Mouse (Mus musculus) forebrain, postnatal 0 days (tissue): ENCODE data around the gene Tmem199. TPM values are rescaled to one million over a fixed set of nuclear protein-coding genes. Genes with fewer than 3 reads are reported as not detected.

Experiments
- ATAC-seq: fragments of 200-750 bp; cut with Nextera tagmentation; 2 replicates; pipeline ENCODE4 v1.8.0; 2017; ENCODE audit warnings: mild to moderate bottlenecking, moderate library complexity
- DNase-seq: peaks from one replicate; pipeline ENCODE4 v3.0.0-alpha.2; 2015
- H3K27ac ChIP-seq: fragments of 300-500 bp; sonication (generic); 2 replicates; pipeline ENCODE4 v1.5.1; 2014; ENCODE audit warnings: low read depth, mild to moderate bottlenecking, antibody characterized with exemption, low read length, moderate library complexity, mixed read lengths
- H3K27me3 ChIP-seq: fragments of 300-500 bp; sonication (generic); 2 replicates; pipeline ENCODE4 v1.6.1; 2014; ENCODE audit warnings: mild to moderate bottlenecking, low read length, mixed read lengths; ENCODE audit not compliant: insufficient read depth
- H3K36me3 ChIP-seq: fragments of 300-500 bp; sonication (generic); 2 replicates; pipeline ENCODE4 v1.6.1; 2014; ENCODE audit warnings: mild to moderate bottlenecking, moderate library complexity; ENCODE audit not compliant: insufficient read depth
- H3K4me1 ChIP-seq: fragments of 300-500 bp; sonication (generic); 2 replicates; pipeline ENCODE4 v1.6.1; 2014; ENCODE audit warnings: antibody characterized with exemption; ENCODE audit not compliant: insufficient read depth
- H3K4me2 ChIP-seq: fragments of 300-500 bp; sonication (generic); 2 replicates; pipeline ENCODE4 v1.6.1; 2014; ENCODE audit warnings: low read depth, mild to moderate bottlenecking, moderate library complexity
- H3K4me3 ChIP-seq: fragments of 300-500 bp; sonication (generic); 2 replicates; pipeline ENCODE4 v1.5.1; 2014; ENCODE audit warnings: low read depth, low read length, mixed read lengths
- H3K9ac ChIP-seq: fragments of 300-500 bp; sonication (generic); 2 replicates; pipeline ENCODE4 v1.6.1; 2014; ENCODE audit warnings: mild to moderate bottlenecking
- H3K9me3 ChIP-seq: fragments of 300-500 bp; sonication (generic); 2 replicates; pipeline ENCODE4 v1.6.1; 2016; ENCODE audit warnings: low read length
- CTCF ChIP-seq: sonication (generic); IDR thresholded peaks from 2 replicates; pipeline ENCODE4 v1.5.1; 2016; ENCODE audit warnings: antibody characterized with exemption, control low read depth, low read depth
- WGBS: fragments of 180-500 bp; shearing (Covaris S2); extraction: QIAGEN DNeasy Blood & Tissue Kit; methylation state at CpG from one replicate; pipeline ENCODE4 v1.1.7; 2014; 5-methylcytosine and 5-hydroxymethylcytosine counted together
- polyA plus RNA-seq: library from polyadenylated mRNA; unstranded; fragments of >200 nt; fragmentation: Nextera tagmentation; extraction: Ambion mirVana; gene quantifications from 2 replicates; pipeline ENCODE4 v1.2.1, GENCODE M21; 2015
- total RNA-seq: library from RNA; depleted of rRNA; stranded (reverse); fragments of >200 nt; gene quantifications from 2 replicates; pipeline ENCODE4 v1.2.3, GENCODE M21; 2014

Tmem199 gene
- total and polyA plus RNA-seq, 2 experiments from 2014 or later: 64.8 to 84.2 TPM

GRCm38 (mm10) chr11:78550168-78551058 is 38.4 kb upstream of the Tmem199 start, which contains the start of gene Tmem97:
Gene Tmem97, minus strand, starts transcription at chr11:78550777.
- Histone ChIP-seq H3K36me3 (no peaks in the 10 kb centered on the region), H3K9me3 (no peaks in the 10 kb centered on the region), H3K27me3 (no peaks in the 10 kb centered on the region), H3K4me3 (peak within 1 kb of the TSS; percentile 59), H3K4me1 (peaks cover 9% of the 10 kb centered on the region; the same call in 1 of the 2 replicates), H3K9ac (peak within 1 kb of the TSS; percentile 67), H3K4me2 (peak within 1 kb of the TSS; percentile 69), H3K27ac (peak within 1 kb of the TSS; percentile 75)
- peak; percentile 100 for ATAC-seq
- DNase-seq: peak; percentile 98
- peak; percentile 48 for TF ChIP-seq CTCF
- WGBS: under 1% methylated on average over 60 of the region's 60 CpGs

GRCm38 (mm10) chr11:78549491-78549987 is 37.6 kb upstream of the Tmem199 start:
- Histone ChIP-seq H3K36me3 (no peaks in the 10 kb centered on the region), H3K9me3 (no peaks in the 10 kb centered on the region), H3K9ac (peak overlapping the region; percentile 67; the same call in 1 of the 2 replicates), H3K4me3 (peak overlapping the region; percentile 59), H3K4me1 (peaks cover 9% of the 10 kb centered on the region; the same call in 1 of the 2 replicates), H3K27ac (no peak overlapping the region), H3K27me3 (no peaks in the 10 kb centered on the region), H3K4me2 (peak overlapping the region; percentile 69)
- DNase-seq (peak; percentile 13), ATAC-seq (no peak)
- 17% methylated on average over 5 of the region's 5 CpGs for WGBS
- no peak for TF ChIP-seq CTCF

- no peak for ATAC-seq
- 82% methylated on average over 2 of the region's 2 CpGs for WGBS
- no peak overlapping the region for H3K4me3 ChIP-seq
- H3K4me1 ChIP-seq: peaks cover 9% of the 10 kb centered on the region; the same call in 1 of the 2 replicates
- peaks cover 11% of the 10 kb centered on the region; the same call in 1 of the 2 replicates for H3K36me3 ChIP-seq
- no peak overlapping the region for H3K4me2 ChIP-seq
- no peaks in the 10 kb centered on the region for H3K9me3 ChIP-seq
- H3K27me3 ChIP-seq: no peaks in the 10 kb centered on the region
- no peak overlapping the region for H3K27ac ChIP-seq
- no peak overlapping the region for H3K9ac ChIP-seq
- TF ChIP-seq CTCF: no peak
- peak; percentile 23 for DNase-seq
These were observed 35.9 kb upstream of the Tmem199 start for GRCm38 (mm10) chr11:78547718-78548460.

GRCm38 (mm10) chr11:78545181-78545580 is 33.2 kb upstream of the Tmem199 start:
- WGBS: 67% methylated on average over 8 of the region's 8 CpGs
- no peak for TF ChIP-seq CTCF

GRCm38 (mm10) chr11:78544449-78545111 is 32.6 kb upstream of the Tmem199 start:
- H3K4me2 ChIP-seq: no peak overlapping the region
- 0 out of 2 replicates have a peak, but pooled peaks cover 5% of the 10 kb centered on the region for H3K4me1 ChIP-seq
- H3K27me3 ChIP-seq: no peaks in the 10 kb centered on the region
- H3K27ac ChIP-seq: no peak overlapping the region
- H3K4me3 ChIP-seq: no peak overlapping the region
- ATAC-seq (no peak; the same call in 1 of the 2 replicates), DNase-seq (peak; percentile 35)
- WGBS: 92% methylated on average over 7 of the region's 7 CpGs
- no peaks in the 10 kb centered on the region for H3K9me3 ChIP-seq
- peaks cover 28% of the 10 kb centered on the region for H3K36me3 ChIP-seq
- H3K9ac ChIP-seq: no peak overlapping the region
- TF ChIP-seq CTCF: peak; percentile 42

More at GRCm38 (mm10) chr11:78545181-78545580, 33.2 kb upstream of the Tmem199 start:
- Histone ChIP-seq H3K4me2 (no peak overlapping the region), H3K4me3 (no peak overlapping the region), H3K9me3 (no peaks in the 10 kb centered on the region), H3K27me3 (no peaks in the 10 kb centered on the region), H3K27ac (no peak overlapping the region), H3K9ac (no peak overlapping the region), H3K36me3 (peaks cover 24% of the 10 kb centered on the region), H3K4me1 (0 out of 2 replicates have a peak, but pooled peaks cover 6% of the 10 kb centered on the region)
- no peak for DNase-seq
- no peak for ATAC-seq

GRCm38 (mm10) chr11:78540358-78540757 is 28.4 kb upstream of the Tmem199 start:
- no peak overlapping the region for H3K27ac ChIP-seq
- TF ChIP-seq CTCF: no peak
- no peak overlapping the region for H3K4me3 ChIP-seq
- H3K9me3 ChIP-seq: no peaks in the 10 kb centered on the region
- no peak overlapping the region for H3K4me2 ChIP-seq
- 91% methylated on average over 3 of the region's 3 CpGs for WGBS
- no peak overlapping the region for H3K9ac ChIP-seq
- DNase-seq (no peak), ATAC-seq (no peak)
- H3K4me1 ChIP-seq: no peaks in the 10 kb centered on the region
- peaks cover 36% of the 10 kb centered on the region for H3K36me3 ChIP-seq
- H3K27me3 ChIP-seq: no peaks in the 10 kb centered on the region
